Mouse (Mus musculus): ENCODE measurements at regions not wholly inside any gene's neighbourhood (a gene's known extent, or its start where the extent isn't known, plus 50 kb on each side); places are given as distances from the start of the nearest gene placed in this dataset.

GRCm38 (mm10) chr8:73512613-73513012 is 159.3 kb upstream of the Large1 start:
- peak in 1 of 2 experiments; percentile 4 for DNase-seq (ENCODE audit: low spot score in 2 of 2)
